Comparison of ENCODE assay signal across 8 mouse cellular contexts in the genomic region with DNA sequence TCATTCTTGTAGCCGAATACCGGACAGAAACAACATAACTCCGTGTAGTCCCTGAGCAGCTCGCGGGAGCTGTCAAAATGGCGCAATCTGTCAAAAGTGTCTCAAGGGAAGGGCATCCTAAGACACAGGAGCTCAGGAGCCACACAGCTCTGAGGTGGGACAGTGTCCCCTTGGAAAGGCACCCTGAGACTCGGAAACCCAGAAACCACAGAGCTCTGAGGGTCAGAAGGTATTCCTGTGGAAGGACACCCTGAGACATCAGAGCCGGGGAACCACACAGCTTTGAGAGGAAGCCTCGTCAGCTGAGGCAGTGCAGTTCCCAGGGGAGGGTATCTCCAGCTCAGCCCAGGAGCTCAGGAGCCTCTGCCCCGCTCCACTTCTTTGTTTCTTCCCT. TPM values are rescaled to one million over a fixed set of nuclear protein-coding genes. Genes with fewer than 3 reads are reported as not detected.
DNase-seq lines count a peak whose midpoint lies in the region; ATAC-seq and TF ChIP-seq lines count a peak whose summit lies in the region.

No protein-coding gene starts in this region.

- no peak for TF ChIP-seq RAD21 in MEL (IDR thresholded peaks at IDR 0.05; ENCODE audit: low read depth, low read length)

- TF ChIP-seq EP300 in MEL (IDR thresholded peaks at IDR 0.05; ENCODE audit: low read depth in 1 of 2, low read length in 2 of 2): no peak; a peak in 1 of 4 replicates

- H3K4me1 ChIP-seq in heart, embryonic 11.5 days (ENCODE audit: control insufficient read depth, insufficient read depth, low read length): peaks cover 14% of the 10 kb centered on the region
- H3K4me1 ChIP-seq in MEL (ENCODE audit: control insufficient read depth in 1 of 2, insufficient read depth in 2 of 2, low read length in 2 of 2): peaks cover 5 to 14% of the 10 kb centered on the region in 2 experiments; a peak in 2 of 4 replicates
- H3K4me1 ChIP-seq in hindbrain, embryonic 15.5 days (replicated peaks): peaks cover 9% of the 10 kb centered on the region
- peaks cover 71% of the 10 kb centered on the region for H3K4me1 ChIP-seq in megakaryocyte, embryonic 14.5 days

- H3K27ac ChIP-seq in heart, embryonic 11.5 days (ENCODE audit: low read depth, low read length): peak overlapping the region; percentile 95
- H3K27ac ChIP-seq in MEL (ENCODE audit: control insufficient read depth, low read depth, low read length): peak overlapping the region; percentile 97
- peak overlapping the region; percentile 95 for H3K27ac ChIP-seq in hindbrain, embryonic 15.5 days (replicated peaks)

- H3K4me2 ChIP-seq in heart, embryonic 11.5 days: peak overlapping the region; percentile 82
- peak overlapping the region; percentile 77 for H3K4me2 ChIP-seq in hindbrain, embryonic 15.5 days

- H3K9me3 ChIP-seq in heart, embryonic 11.5 days (replicated peaks; ENCODE audit: control insufficient read depth, low read length): no peaks in the 10 kb centered on the region
- no peaks in the 10 kb centered on the region for H3K9me3 ChIP-seq in MEL (replicated peaks; ENCODE audit: insufficient read depth, low read length)
- no peaks in the 10 kb centered on the region for H3K9me3 ChIP-seq in hindbrain, embryonic 15.5 days
- no peaks in the 10 kb centered on the region for H3K9me3 ChIP-seq in megakaryocyte, embryonic 14.5 days

- TF ChIP-seq CTCF in MEL (IDR thresholded peaks at IDR 0.05 in 2 of 3, conservative IDR thresholded peaks at IDR 0.05 in 1 of 3; ENCODE audit: control insufficient read depth in 1 of 3, insufficient read depth in 1 of 3, low read depth in 2 of 3, low read length in 3 of 3, poor library complexity in 1 of 3, severe bottlenecking in 1 of 3): no peak

- peak; percentile 41; the same call in 1 of the 2 replicates for ATAC-seq in heart, embryonic 11.5 days (replicated peaks; ENCODE audit: insufficient number of reproducible peaks, low FRiP score, low TSS enrichment)
- ATAC-seq in erythroblast, adult 5-6 weeks (replicated peaks; ENCODE audit: low FRiP score, poor library complexity, severe bottlenecking): peak; percentile 33
- peak; percentile 87 for ATAC-seq in hindbrain, embryonic 15.5 days (ENCODE audit: low FRiP score, low read depth)

- H3K79me2 ChIP-seq in MEL (ENCODE audit: control insufficient read depth, insufficient read depth, low read length, poor library complexity): peaks cover 10% of the 10 kb centered on the region

- peak overlapping the region; percentile 84 for H3K9ac ChIP-seq in heart, embryonic 11.5 days (ENCODE audit: low read depth, low read length)
- peak overlapping the region; percentile 85 for H3K9ac ChIP-seq in MEL (ENCODE audit: control insufficient read depth, low read depth, low read length, poor library complexity, severe bottlenecking)
- peak overlapping the region; percentile 79 for H3K9ac ChIP-seq in hindbrain, embryonic 15.5 days

- H3K4me3 ChIP-seq in heart, embryonic 11.5 days (ENCODE audit: low read depth, low read length): peak overlapping the region; percentile 90
- H3K4me3 ChIP-seq in MEL (ENCODE audit: control insufficient read depth in 1 of 2, insufficient read depth in 1 of 2, low read depth in 2 of 2, low read length in 2 of 2): peak overlapping the region; percentile 73 to 82
- peak overlapping the region; percentile 80 for H3K4me3 ChIP-seq in hindbrain, embryonic 15.5 days
- peak overlapping the region; percentile 97 for H3K4me3 ChIP-seq in megakaryocyte, embryonic 14.5 days (replicated peaks)

- WGBS in heart, embryonic 11.5 days (ENCODE audit: insufficient replicate concordance): 4% methylated on average over 10 of the region's 10 CpGs
- WGBS in hindbrain, embryonic 15.5 days: 2% methylated on average over 10 of the region's 10 CpGs

- H3K27me3 ChIP-seq in heart, embryonic 11.5 days (ENCODE audit: control insufficient read depth, insufficient read depth, low read length): no peaks in the 10 kb centered on the region
- H3K27me3 ChIP-seq in MEL (ENCODE audit: control insufficient read depth in 1 of 2, insufficient read depth in 2 of 2, low read length in 2 of 2): no peaks in the 10 kb centered on the region
- no peaks in the 10 kb centered on the region for H3K27me3 ChIP-seq in hindbrain, embryonic 15.5 days
- H3K27me3 ChIP-seq in megakaryocyte, embryonic 14.5 days (replicated peaks): no peaks in the 10 kb centered on the region

- no peak for DNase-seq in heart, postnatal 10 days
- DNase-seq in MEL (ENCODE audit: low read depth, low spot score): no peak
- no peak for DNase-seq in urinary bladder, postnatal 10 days (ENCODE audit: low spot score)
- DNase-seq in adrenal gland, postnatal 4 days (ENCODE audit: low spot score in 2 of 2): no peak

- intact Hi-C loops in heart, postnatal 10 days (cut with DNase I): loop anchor here (2.0 to 5.0 kb wide), 2 partner anchors 85 to 111 kb away; no protein-coding TSS in a partner anchor

- no peak for TF ChIP-seq POLR2A in MEL (IDR thresholded peaks at IDR 0.05; ENCODE audit: control insufficient read depth in 1 of 2, insufficient read depth in 1 of 2, low read depth in 1 of 2, low read length in 2 of 2, poor library complexity in 1 of 2)

- H3K36me3 ChIP-seq in heart, embryonic 11.5 days (ENCODE audit: control insufficient read depth, insufficient read depth, low read length): no peaks in the 10 kb centered on the region
- peaks cover 0 to 7% of the 10 kb centered on the region in 2 experiments; a peak in 2 of 4 replicates for H3K36me3 ChIP-seq in MEL (ENCODE audit: control insufficient read depth in 1 of 2, insufficient read depth in 2 of 2, low read length in 2 of 2)
- no peaks in the 10 kb centered on the region for H3K36me3 ChIP-seq in hindbrain, embryonic 15.5 days
- peaks cover 45% of the 10 kb centered on the region for H3K36me3 ChIP-seq in megakaryocyte, embryonic 14.5 days (replicated peaks; ENCODE audit: low read length)

TF ChIP-seq in MEL, 35 proteins besides CTCF, POLR2A, EP300 and RAD21:
- TF ChIP-seq TCF12 (IDR thresholded peaks at IDR 0.05; ENCODE audit: low read depth, low read length): no peak
- no peak for TF ChIP-seq SMC3 (IDR thresholded peaks at IDR 0.05; ENCODE audit: low read depth, low read length)
- TF ChIP-seq GATA1 (IDR thresholded peaks at IDR 0.05; ENCODE audit: low read depth, low read length): no peak
- no peak for TF ChIP-seq ZKSCAN1 (IDR thresholded peaks at IDR 0.05; ENCODE audit: low read depth, low read length)
TF ChIP-seq in MEL: peak in this region for 0.

RNA-seq across cellular contexts. Expression of gene Ckap2l, which starts 0.6 kb away (rescaled TPM):
- 59.9 and 67.0 TPM in 2 replicates for polyA plus RNA-seq in heart, embryonic 11.5 days (2014; fragmentation: Nextera tagmentation; extraction: Ambion mirVana)
- 10 to 100 TPM; 11.8 to 13.4 TPM for total RNA-seq in heart, postnatal 10 days (2021)
- 10.6 and 12.8 TPM in 2 replicates for total RNA-seq in MEL (2012; rRNA removed)
- polyA plus RNA-seq in MEL (2012; ENCODE audit: insufficient read depth in 1 of 2, insufficient read length in 2 of 2, low read depth in 1 of 2, low replicate concordance in 2 of 2, missing spikeins in 1 of 2): 10 to 100 TPM in 1 of 2 experiments, not detected in 1; 25.7 TPM
- 47.4 and 54.4 TPM in 2 replicates for total RNA-seq in erythroblast, adult 5-6 weeks (2015; ENCODE audit: low replicate concordance)
- 23.1 and 26.3 TPM in 2 replicates for total RNA-seq in erythroblast, adult 5-6 weeks (2017; ENCODE audit: low replicate concordance)
- 10.6 and 11.3 TPM in 2 replicates for polyA plus RNA-seq in hindbrain, embryonic 15.5 days (2015; fragmentation: Nextera tagmentation; extraction: Ambion mirVana)
- polyA plus RNA-seq in megakaryocyte, embryonic 14.5 days (2012; ENCODE audit: insufficient read depth, low replicate concordance): 9.6 and 47.7 TPM in 2 replicates
- 10 to 100 TPM; 16.8 to 18.1 TPM for total RNA-seq in adrenal gland, postnatal 4 days (2021)

RNA-seq across cellular contexts. Expression of gene Il1a, which starts 12.2 kb away (rescaled TPM):
- 0.26 TPM in 1 of 2 replicates, not detected in the other for polyA plus RNA-seq in heart, embryonic 11.5 days (2014; fragmentation: Nextera tagmentation; extraction: Ambion mirVana)
- total RNA-seq in heart, postnatal 10 days (2021): under 1 TPM in 1 of 2 experiments, not detected in 1; 0.12 TPM
- total RNA-seq in MEL (2012; rRNA removed): not detected in 2 replicates
- polyA plus RNA-seq in MEL (2012; ENCODE audit: insufficient read depth in 1 of 2, insufficient read length in 2 of 2, low read depth in 1 of 2, low replicate concordance in 2 of 2, missing spikeins in 1 of 2): under 1 TPM in 1 of 2 experiments, not detected in 1; 0.10 TPM
- total RNA-seq in erythroblast, adult 5-6 weeks (2015; ENCODE audit: low replicate concordance): 0.42 TPM in 1 of 2 replicates, not detected in the other
- 0.42 and 2.1 TPM in 2 replicates for total RNA-seq in erythroblast, adult 5-6 weeks (2017; ENCODE audit: low replicate concordance)
- polyA plus RNA-seq in hindbrain, embryonic 15.5 days (2015; fragmentation: Nextera tagmentation; extraction: Ambion mirVana): 0.24 and 0.45 TPM in 2 replicates
- polyA plus RNA-seq in megakaryocyte, embryonic 14.5 days (2012; ENCODE audit: insufficient read depth, low replicate concordance): 1.3 TPM in 1 of 2 replicates, not detected in the other
- total RNA-seq in adrenal gland, postnatal 4 days (2021): under 1 TPM; 0.34 to 0.40 TPM

Comparison
In these comparisons a context has a peak if more than half of its experiments do, and no peak if none do; other contexts are left out.
1. ATAC-seq: peak in every context shown above with its lines; median percentile 87 in hindbrain, embryonic 15.5 days; 41 in heart, embryonic 11.5 days; 33 in erythroblast, adult 5-6 weeks.